Mouse (Mus musculus): ENCODE measurements around the gene Kin. TPM values are rescaled to one million over a fixed set of nuclear protein-coding genes. Genes with fewer than 3 reads are reported as not detected.

The Kin gene
- 39.1 and 42.8 TPM in 2 replicates for polyA plus RNA-seq (2014; fragmentation: Nextera tagmentation; extraction: Ambion mirVana)

DNA sequence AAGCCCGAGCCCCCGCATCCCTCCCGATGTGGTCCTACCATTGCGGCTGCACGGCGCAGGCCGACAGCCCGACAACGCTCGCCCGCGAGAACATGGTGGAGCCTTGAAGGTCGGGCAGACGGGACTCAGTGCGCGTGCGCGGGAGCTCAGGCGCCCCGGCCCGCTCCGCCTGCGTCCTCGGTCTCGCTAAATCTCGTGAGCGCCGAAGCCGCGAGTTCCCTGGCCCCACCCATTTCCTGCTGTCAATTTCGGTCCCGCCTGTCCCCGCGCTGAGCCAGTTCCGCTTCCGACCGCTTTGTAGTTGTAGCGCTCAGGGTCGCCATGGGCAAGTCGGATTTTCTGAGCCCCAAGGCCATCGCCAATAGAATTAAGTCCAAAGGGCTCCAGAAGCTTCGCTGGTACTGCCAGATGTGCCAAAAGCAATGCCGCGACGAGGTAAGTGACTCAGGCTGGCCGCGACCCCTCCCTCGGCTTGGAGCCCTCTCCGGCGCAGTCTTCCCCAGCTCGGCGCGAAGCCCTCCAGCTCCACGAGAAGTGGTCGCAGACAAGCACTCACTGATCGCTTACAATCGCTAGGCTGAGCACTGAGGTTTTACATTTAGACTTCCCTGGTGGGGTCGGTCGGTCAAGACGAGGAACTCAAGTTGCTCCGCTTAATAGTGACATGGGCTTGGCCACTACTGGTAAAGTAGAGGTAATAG, at the start of gene Kin, which contains the start of gene Atp5c1:
Gene Kin (plus strand): TSS at position 284 of the 701 bp plus-strand sequence.
Gene Atp5c1 (minus strand): TSS at position 201 of the 701 bp plus-strand sequence.
- no peaks in the 10 kb centered on the region for H3K36me3 ChIP-seq (replicated peaks; ENCODE audit: control insufficient read depth, insufficient read depth, low read depth, low read length)
- H3K4me3 ChIP-seq (ENCODE audit: low read depth, low read length): peak within 1 kb of the TSS; percentile 84
- H3K9ac ChIP-seq (replicated peaks; ENCODE audit: low read length): peak within 1 kb of the TSS; percentile 97
- H3K4me2 ChIP-seq (ENCODE audit: low read depth, low read length): peak within 1 kb of the TSS; percentile 62
- H3K9me3 ChIP-seq (replicated peaks; ENCODE audit: control insufficient read depth, low read length): no peaks in the 10 kb centered on the region
- no peaks in the 10 kb centered on the region for H3K27me3 ChIP-seq (ENCODE audit: control insufficient read depth, insufficient read depth, low read length)
- H3K27ac ChIP-seq (replicated peaks; ENCODE audit: low read depth, low read length): peak within 1 kb of the TSS; percentile 78
- under 1% methylated on average over 59 of the region's 61 CpGs for WGBS
- H3K4me1 ChIP-seq (ENCODE audit: control insufficient read depth, insufficient read depth, low read length): no peaks in the 10 kb centered on the region; the same call in none of the 2 replicates
- ATAC-seq (replicated peaks; ENCODE audit: insufficient number of reproducible peaks, low FRiP score, low TSS enrichment, low read depth): peak; percentile 96
- peak; percentile 98 for DNase-seq (ENCODE audit: low spot score)

- H3K36me3 ChIP-seq (replicated peaks; ENCODE audit: control insufficient read depth, insufficient read depth, low read depth, low read length): no peaks in the 10 kb centered on the region
- H3K4me2 ChIP-seq (ENCODE audit: low read depth, low read length): no peak overlapping the region
- DNase-seq (ENCODE audit: low spot score) (no peak), ATAC-seq (replicated peaks; ENCODE audit: insufficient number of reproducible peaks, low FRiP score, low TSS enrichment, low read depth) (no peak)
- H3K9me3 ChIP-seq (replicated peaks; ENCODE audit: control insufficient read depth, low read length): no peaks in the 10 kb centered on the region
- no peaks in the 10 kb centered on the region for H3K4me1 ChIP-seq (ENCODE audit: control insufficient read depth, insufficient read depth, low read length)
- H3K27ac ChIP-seq (replicated peaks; ENCODE audit: low read depth, low read length): no peak overlapping the region
- 69% methylated on average over 4 of the region's 4 CpGs for WGBS
- H3K27me3 ChIP-seq (ENCODE audit: control insufficient read depth, insufficient read depth, low read length): no peaks in the 10 kb centered on the region
- H3K4me3 ChIP-seq (ENCODE audit: low read depth, low read length): no peak overlapping the region
- no peak overlapping the region for H3K9ac ChIP-seq (replicated peaks; ENCODE audit: low read length)
Measured at GRCm38 (mm10) chr2:10033684-10034083, 46.7 kb upstream of the Kin start.

- no peaks in the 10 kb centered on the region for H3K36me3 ChIP-seq (replicated peaks; ENCODE audit: control insufficient read depth, insufficient read depth, low read depth, low read length)
- no peak overlapping the region for H3K27ac ChIP-seq (replicated peaks; ENCODE audit: low read depth, low read length)
- H3K4me1 ChIP-seq (ENCODE audit: control insufficient read depth, insufficient read depth, low read length): no peaks in the 10 kb centered on the region
- H3K9me3 ChIP-seq (replicated peaks; ENCODE audit: control insufficient read depth, low read length): no peaks in the 10 kb centered on the region
- 75% methylated on average over 3 of the region's 3 CpGs for WGBS
- H3K4me3 ChIP-seq (ENCODE audit: low read depth, low read length): no peak overlapping the region
- no peaks in the 10 kb centered on the region for H3K27me3 ChIP-seq (ENCODE audit: control insufficient read depth, insufficient read depth, low read length)
- DNase-seq (ENCODE audit: low spot score) (no peak), ATAC-seq (replicated peaks; ENCODE audit: insufficient number of reproducible peaks, low FRiP score, low TSS enrichment, low read depth) (no peak)
- H3K9ac ChIP-seq (replicated peaks; ENCODE audit: low read length): no peak overlapping the region
- no peak overlapping the region for H3K4me2 ChIP-seq (ENCODE audit: low read depth, low read length)
Measured at GRCm38 (mm10) chr2:10034976-10035375, 45.4 kb upstream of the Kin start.

DNA sequence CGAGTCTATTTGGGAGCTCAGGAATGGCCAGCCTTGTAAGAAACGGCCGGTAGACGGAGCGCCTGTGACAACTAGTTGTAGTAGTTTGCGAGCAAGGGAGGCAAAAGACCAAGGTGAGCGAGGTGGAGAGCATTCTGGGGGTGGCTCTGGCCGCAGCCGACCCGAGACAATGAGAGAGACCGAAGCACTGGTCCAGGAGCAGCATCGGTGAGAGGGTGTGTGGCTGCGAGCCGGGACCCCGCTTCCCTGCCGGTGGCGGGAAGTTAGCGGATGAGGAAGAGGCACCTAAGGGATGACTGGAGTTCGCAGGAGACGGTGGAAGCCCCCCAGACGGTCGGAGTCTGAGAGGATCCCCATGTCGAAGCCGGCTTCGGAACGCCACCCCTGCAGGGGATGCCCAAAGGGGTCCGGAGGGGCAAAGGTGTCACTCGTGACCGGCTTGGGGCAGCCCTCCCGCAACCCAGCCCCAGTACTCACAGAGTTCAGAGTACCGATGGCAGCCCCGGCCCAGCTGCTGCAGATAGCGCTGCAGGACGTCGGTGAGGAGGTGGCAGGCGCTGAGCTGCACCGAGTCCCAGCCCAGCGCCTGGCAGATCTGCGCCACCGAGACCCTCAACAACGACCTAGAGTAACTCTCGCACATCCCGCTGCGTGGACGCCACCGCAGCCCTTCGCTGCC, 32.5 kb upstream of the Kin start:
- H3K4me2 ChIP-seq (ENCODE audit: low read depth, low read length): peak overlapping the region; percentile 78
- peak; percentile 69; the same call in 1 of the 2 replicates for ATAC-seq (replicated peaks; ENCODE audit: insufficient number of reproducible peaks, low FRiP score, low TSS enrichment, low read depth)
- H3K27ac ChIP-seq (replicated peaks; ENCODE audit: low read depth, low read length): 0 out of 2 replicates have a peak overlapping the region, but pooled peaks have one; percentile 41

DNA sequence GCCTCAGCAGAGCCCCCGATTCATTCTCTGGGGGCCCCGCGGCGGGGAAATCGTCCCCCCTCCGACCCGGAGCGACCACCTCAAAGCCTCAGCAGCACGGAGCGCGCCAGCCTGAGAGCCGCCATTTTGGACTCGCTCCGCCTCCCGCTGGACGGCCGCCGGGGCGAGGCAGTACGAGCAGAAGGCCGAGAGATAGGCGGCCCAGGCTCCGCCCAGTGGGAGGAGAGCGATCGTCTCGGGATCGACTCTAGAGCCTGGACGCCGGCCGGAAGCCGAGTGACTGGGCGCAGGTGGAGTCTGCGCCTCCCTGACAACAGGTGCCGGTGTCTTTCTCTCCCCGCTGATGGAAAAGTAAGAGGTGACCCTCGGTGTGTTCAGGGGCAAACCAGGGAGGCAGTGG, 31.9 kb upstream of the Kin start, which contains the start of gene Taf3:
Gene Taf3 (minus strand): TSS at position 136 of the 400 bp plus-strand sequence.
- H3K27ac ChIP-seq (replicated peaks; ENCODE audit: low read depth, low read length): 0 out of 2 replicates have a peak within 1 kb of the TSS, but pooled peaks have one; percentile 41
- no peaks in the 10 kb centered on the region for H3K27me3 ChIP-seq (ENCODE audit: control insufficient read depth, insufficient read depth, low read length)
- H3K4me3 ChIP-seq (ENCODE audit: low read depth, low read length): peak within 1 kb of the TSS; percentile 96
- H3K4me2 ChIP-seq (ENCODE audit: low read depth, low read length): peak within 1 kb of the TSS; percentile 78
- peak; percentile 92 for ATAC-seq (replicated peaks; ENCODE audit: insufficient number of reproducible peaks, low FRiP score, low TSS enrichment, low read depth)
- peak; percentile 95 for DNase-seq (ENCODE audit: low spot score)
- peak within 1 kb of the TSS; percentile 85 for H3K9ac ChIP-seq (replicated peaks; ENCODE audit: low read length)
- H3K36me3 ChIP-seq (replicated peaks; ENCODE audit: control insufficient read depth, insufficient read depth, low read depth, low read length): no peaks in the 10 kb centered on the region
- H3K9me3 ChIP-seq (replicated peaks; ENCODE audit: control insufficient read depth, low read length): no peaks in the 10 kb centered on the region
- H3K4me1 ChIP-seq (ENCODE audit: control insufficient read depth, insufficient read depth, low read length): no peaks in the 10 kb centered on the region
- 0% methylated on average over 36 of the region's 36 CpGs for WGBS

More for the DNA sequence above, 32.5 kb upstream of the Kin start:
- Histone ChIP-seq H3K9ac (replicated peaks; ENCODE audit: low read length) (peak overlapping the region; percentile 85), H3K36me3 (replicated peaks; ENCODE audit: control insufficient read depth, insufficient read depth, low read depth, low read length) (no peaks in the 10 kb centered on the region), H3K4me3 (ENCODE audit: low read depth, low read length) (peak overlapping the region; percentile 96), H3K9me3 (replicated peaks; ENCODE audit: control insufficient read depth, low read length) (no peaks in the 10 kb centered on the region), H3K27me3 (ENCODE audit: control insufficient read depth, insufficient read depth, low read length) (no peaks in the 10 kb centered on the region), H3K4me1 (ENCODE audit: control insufficient read depth, insufficient read depth, low read length) (no peaks in the 10 kb centered on the region)
- DNase-seq (ENCODE audit: low spot score): peak; percentile 42
- under 1% methylated on average over 47 of the region's 47 CpGs for WGBS

DNA sequence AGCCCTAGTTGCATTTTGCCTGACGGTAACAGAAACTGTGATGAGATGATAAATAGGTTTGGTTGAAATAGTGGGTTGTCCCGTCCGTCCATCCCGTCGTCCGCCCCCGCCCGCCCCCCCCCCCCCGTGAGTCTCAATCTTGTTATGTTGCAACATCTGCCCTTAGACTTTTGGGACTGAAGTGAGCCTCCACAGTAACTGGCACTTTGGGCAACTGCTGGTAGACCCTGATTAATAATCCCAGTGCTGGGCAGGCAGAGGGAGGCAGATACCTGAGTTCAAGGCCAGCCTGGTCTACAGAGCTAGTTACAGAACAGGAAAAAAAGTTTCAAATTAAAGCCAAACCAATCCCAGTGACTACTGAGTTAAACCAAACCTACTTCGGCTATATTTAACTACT, 30.9 kb upstream of the Kin start:
- H3K27ac ChIP-seq (replicated peaks; ENCODE audit: low read depth, low read length): no peak overlapping the region
- no peak for ATAC-seq (replicated peaks; ENCODE audit: insufficient number of reproducible peaks, low FRiP score, low TSS enrichment, low read depth)
- peak overlapping the region; percentile 96 for H3K4me3 ChIP-seq (ENCODE audit: low read depth, low read length)
- H3K4me2 ChIP-seq (ENCODE audit: low read depth, low read length): peak overlapping the region; percentile 52
- WGBS: 13% methylated on average over 10 of the region's 10 CpGs
- no peak for DNase-seq (ENCODE audit: low spot score)
- no peak overlapping the region for H3K9ac ChIP-seq (replicated peaks; ENCODE audit: low read length)
- H3K36me3 ChIP-seq (replicated peaks; ENCODE audit: control insufficient read depth, insufficient read depth, low read depth, low read length): no peaks in the 10 kb centered on the region
- no peaks in the 10 kb centered on the region for H3K27me3 ChIP-seq (ENCODE audit: control insufficient read depth, insufficient read depth, low read length)
- no peaks in the 10 kb centered on the region for H3K9me3 ChIP-seq (replicated peaks; ENCODE audit: control insufficient read depth, low read length)
- no peaks in the 10 kb centered on the region for H3K4me1 ChIP-seq (ENCODE audit: control insufficient read depth, insufficient read depth, low read length)

GRCm38 (mm10) chr2:10050878-10051277, 29.5 kb upstream of the Kin start:
- H3K4me3 ChIP-seq (ENCODE audit: low read depth, low read length): no peak overlapping the region

DNA sequence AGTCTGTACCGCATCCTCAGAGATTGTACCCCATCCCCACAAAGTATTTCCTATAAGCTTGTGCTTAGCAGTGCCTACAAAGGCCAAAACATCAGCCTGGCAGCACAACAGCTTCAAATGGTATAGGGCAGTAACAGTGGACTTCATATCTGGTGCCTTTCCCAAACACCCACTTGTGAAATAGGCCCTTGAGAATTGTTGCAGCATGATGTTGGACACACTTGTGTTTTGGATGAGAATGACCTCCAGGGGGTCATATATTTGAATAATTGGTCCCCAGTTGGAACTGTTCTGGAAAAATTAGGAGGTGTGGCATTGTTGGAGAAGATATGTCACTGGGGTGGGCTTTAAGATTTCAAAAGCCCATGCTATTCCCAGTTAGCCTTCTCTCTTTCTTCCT, 28.4 kb upstream of the Kin start:
- Histone ChIP-seq H3K36me3 (replicated peaks; ENCODE audit: control insufficient read depth, insufficient read depth, low read depth, low read length) (peaks cover 6% of the 10 kb centered on the region), H3K27ac (replicated peaks; ENCODE audit: low read depth, low read length) (no peak overlapping the region), H3K4me1 (ENCODE audit: control insufficient read depth, insufficient read depth, low read length) (no peaks in the 10 kb centered on the region), H3K4me2 (ENCODE audit: low read depth, low read length) (no peak overlapping the region), H3K27me3 (ENCODE audit: control insufficient read depth, insufficient read depth, low read length) (no peaks in the 10 kb centered on the region), H3K9me3 (replicated peaks; ENCODE audit: control insufficient read depth, low read length) (no peaks in the 10 kb centered on the region), H3K4me3 (ENCODE audit: low read depth, low read length) (no peak overlapping the region), H3K9ac (replicated peaks; ENCODE audit: low read length) (no peak overlapping the region)
- DNase-seq (ENCODE audit: low spot score) (no peak), ATAC-seq (replicated peaks; ENCODE audit: insufficient number of reproducible peaks, low FRiP score, low TSS enrichment, low read depth) (no peak)
- WGBS: 90% methylated on average over 1 of the region's 1 CpGs

More at GRCm38 (mm10) chr2:10050878-10051277, 29.5 kb upstream of the Kin start:
- no peaks in the 10 kb centered on the region for H3K4me1 ChIP-seq (ENCODE audit: control insufficient read depth, insufficient read depth, low read length)
- no peak overlapping the region for H3K27ac ChIP-seq (replicated peaks; ENCODE audit: low read depth, low read length)
- no peak overlapping the region for H3K4me2 ChIP-seq (ENCODE audit: low read depth, low read length)
- WGBS: 91% methylated on average over 3 of the region's 3 CpGs
- no peaks in the 10 kb centered on the region for H3K9me3 ChIP-seq (replicated peaks; ENCODE audit: control insufficient read depth, low read length)
- H3K27me3 ChIP-seq (ENCODE audit: control insufficient read depth, insufficient read depth, low read length): no peaks in the 10 kb centered on the region
- no peaks in the 10 kb centered on the region for H3K36me3 ChIP-seq (replicated peaks; ENCODE audit: control insufficient read depth, insufficient read depth, low read depth, low read length)
- no peak for ATAC-seq (replicated peaks; ENCODE audit: insufficient number of reproducible peaks, low FRiP score, low TSS enrichment, low read depth)
- DNase-seq (ENCODE audit: low spot score): no peak
- no peak overlapping the region for H3K9ac ChIP-seq (replicated peaks; ENCODE audit: low read length)

Data from embryonic facial prominence, embryonic 11.5 days (tissue).